Mouse (Mus musculus) macrophage (primary cell): Measurements from ENCODE around the gene Dnajc6. TPM values are rescaled to one million over a fixed set of nuclear protein-coding genes. Genes with fewer than 3 reads are reported as not detected.

Experiments used
- H3K27ac ChIP-seq: fragments of 350-480 bp; formaldehyde crosslinking; 2 replicates; pipeline ENCODE4 v1.9.0; 2021
- H3K36me3 ChIP-seq: fragments of 350-480 bp; formaldehyde crosslinking; 2 replicates; pipeline ENCODE4 v1.9.0; 2021; ENCODE audit errors: inconsistent target
- H3K4me3 ChIP-seq: fragments of 350-480 bp; formaldehyde crosslinking; 2 replicates; pipeline ENCODE4 v1.9.0; 2021; ENCODE audit errors: inconsistent target
- H3K79me2 ChIP-seq: fragments of 350-480 bp; formaldehyde crosslinking; 2 replicates; pipeline ENCODE4 v1.9.0; 2021; ENCODE audit errors: inconsistent target
- WGBS: methylation state at CpG from one replicate; pipeline ENCODE4 v1.1.7; 2026; ENCODE audit warnings: inconsistent platforms; ENCODE audit not compliant: missing documents; 5-methylcytosine and 5-hydroxymethylcytosine counted together
- polyA plus RNA-seq: library from polyadenylated mRNA; stranded (reverse); fragments of 250-400 nt; gene quantifications from 3 replicates; pipeline ENCODE4 v1.2.4, GENCODE M21; 2018; ENCODE audit warnings: inconsistent platforms

Gene Dnajc6
- polyA plus RNA-seq, 1 experiment from 2014 or later: not detected

GRCm38 (mm10) chr4:101564746-101565417, 68.4 kb downstream of the Dnajc6 start:
- H3K4me3 ChIP-seq: no peak overlapping the region
- H3K27ac ChIP-seq: no peak overlapping the region
- H3K79me2 ChIP-seq: no peaks in the 10 kb centered on the region
- H3K36me3 ChIP-seq: no peaks in the 10 kb centered on the region
- WGBS: 93% methylated on average over 4 of the region's 4 CpGs

- WGBS: 92% methylated on average over 7 of the region's 7 CpGs
- Histone ChIP-seq H3K36me3 (no peaks in the 10 kb centered on the region), H3K4me3 (no peak overlapping the region), H3K79me2 (no peaks in the 10 kb centered on the region), H3K27ac (no peak overlapping the region)
Observed at GRCm38 (mm10) chr4:101569076-101569475, 72.6 kb downstream of the Dnajc6 start.

- Histone ChIP-seq H3K27ac (no peak overlapping the region), H3K4me3 (no peak overlapping the region), H3K79me2 (no peaks in the 10 kb centered on the region), H3K36me3 (no peaks in the 10 kb centered on the region)
- 93% methylated on average over 2 of the region's 2 CpGs for WGBS
Observed at GRCm38 (mm10) chr4:101572142-101572541, 75.7 kb downstream of the Dnajc6 start.

GRCm38 (mm10) chr4:101575307-101575706, 78.9 kb downstream of the Dnajc6 start:
- Histone ChIP-seq H3K79me2 (no peaks in the 10 kb centered on the region), H3K4me3 (no peak overlapping the region), H3K36me3 (no peaks in the 10 kb centered on the region), H3K27ac (no peak overlapping the region)
- 75% methylated on average over 5 of the region's 5 CpGs for WGBS

GRCm38 (mm10) chr4:101578720-101579119, 82.3 kb downstream of the Dnajc6 start:
- no peaks in the 10 kb centered on the region for H3K79me2 ChIP-seq
- 90% methylated on average over 7 of the region's 7 CpGs for WGBS
- no peaks in the 10 kb centered on the region for H3K36me3 ChIP-seq
- no peak overlapping the region for H3K4me3 ChIP-seq
- H3K27ac ChIP-seq: no peak overlapping the region

- WGBS: 81% methylated on average over 5 of the region's 5 CpGs
- no peak overlapping the region for H3K27ac ChIP-seq
- H3K79me2 ChIP-seq: no peaks in the 10 kb centered on the region
- no peak overlapping the region for H3K4me3 ChIP-seq
- H3K36me3 ChIP-seq: no peaks in the 10 kb centered on the region
Observed at GRCm38 (mm10) chr4:101579517-101579916, 83.1 kb downstream of the Dnajc6 start.

- Histone ChIP-seq H3K79me2 (no peaks in the 10 kb centered on the region), H3K36me3 (no peaks in the 10 kb centered on the region), H3K4me3 (no peak overlapping the region), H3K27ac (no peak overlapping the region)
- WGBS: 89% methylated on average over 4 of the region's 4 CpGs
Observed at GRCm38 (mm10) chr4:101581156-101581555, 84.7 kb downstream of the Dnajc6 start.

- no peaks in the 10 kb centered on the region for H3K79me2 ChIP-seq
- H3K36me3 ChIP-seq: no peaks in the 10 kb centered on the region
- H3K27ac ChIP-seq: no peak overlapping the region
- WGBS: 78% methylated on average over 2 of the region's 2 CpGs
- no peak overlapping the region for H3K4me3 ChIP-seq
Observed at GRCm38 (mm10) chr4:101582882-101583281, 86.4 kb downstream of the Dnajc6 start.

- no peak overlapping the region for H3K27ac ChIP-seq
- H3K4me3 ChIP-seq: no peak overlapping the region
- no peaks in the 10 kb centered on the region for H3K36me3 ChIP-seq
- WGBS: 82% methylated on average over 16 of the region's 19 CpGs
- H3K79me2 ChIP-seq: no peaks in the 10 kb centered on the region
Observed at GRCm38 (mm10) chr4:101584524-101585454, 88.3 kb downstream of the Dnajc6 start.

- Histone ChIP-seq H3K27ac (no peak overlapping the region), H3K4me3 (no peak overlapping the region), H3K36me3 (no peaks in the 10 kb centered on the region), H3K79me2 (no peaks in the 10 kb centered on the region)
- 86% methylated on average over 8 of the region's 8 CpGs for WGBS
Observed at GRCm38 (mm10) chr4:101585455-101586184, 89.2 kb downstream of the Dnajc6 start.

GRCm38 (mm10) chr4:101588932-101589331, 92.5 kb downstream of the Dnajc6 start:
- Histone ChIP-seq H3K79me2 (no peaks in the 10 kb centered on the region), H3K27ac (no peak overlapping the region), H3K4me3 (no peak overlapping the region), H3K36me3 (no peaks in the 10 kb centered on the region)
- 91% methylated on average over 8 of the region's 8 CpGs for WGBS

GRCm38 (mm10) chr4:101589771-101590170, 93.3 kb downstream of the Dnajc6 start:
- 95% methylated on average over 2 of the region's 3 CpGs for WGBS
- no peaks in the 10 kb centered on the region for H3K79me2 ChIP-seq
- no peaks in the 10 kb centered on the region for H3K36me3 ChIP-seq
- no peak overlapping the region for H3K27ac ChIP-seq
- no peak overlapping the region for H3K4me3 ChIP-seq

- Histone ChIP-seq H3K27ac (no peak overlapping the region), H3K36me3 (no peaks in the 10 kb centered on the region), H3K4me3 (no peak overlapping the region), H3K79me2 (no peaks in the 10 kb centered on the region)
- 100% methylated on average over 1 of the region's 1 CpGs for WGBS
Observed at GRCm38 (mm10) chr4:101591400-101591799, 95.0 kb downstream of the Dnajc6 start.

- Histone ChIP-seq H3K36me3 (no peaks in the 10 kb centered on the region), H3K27ac (no peak overlapping the region), H3K79me2 (no peaks in the 10 kb centered on the region), H3K4me3 (no peak overlapping the region)
- 78% methylated on average over 3 of the region's 3 CpGs for WGBS
Observed at GRCm38 (mm10) chr4:101592466-101592865, 96.0 kb downstream of the Dnajc6 start.

- Histone ChIP-seq H3K27ac (no peak overlapping the region), H3K36me3 (no peaks in the 10 kb centered on the region), H3K79me2 (no peaks in the 10 kb centered on the region), H3K4me3 (no peak overlapping the region)
Observed at GRCm38 (mm10) chr4:101601758-101602157, 105.3 kb downstream of the Dnajc6 start.
